Mouse (Mus musculus): ENCODE results near the gene Capn5. TPM values are rescaled to one million over a fixed set of nuclear protein-coding genes. Genes with fewer than 3 reads are reported as not detected.

Capn5 gene
- total and polyA plus RNA-seq, 3 experiments = 0.26 to 0.55 (median 0.27) TPM

GRCm38 (mm10) chr7:98155546-98156279 is 22.4 kb downstream of the Capn5 start:
- H3K9me3 ChIP-seq (replicated peaks; ENCODE audit: low read length) = no peaks in the 10 kb centered on the region
- no peaks in the 10 kb centered on the region for H3K79me2 ChIP-seq (replicated peaks; ENCODE audit: control insufficient read depth, extremely low read depth, insufficient read depth, poor library complexity, severe bottlenecking)
- TF ChIP-seq SIN3A (IDR thresholded peaks at IDR 0.05; ENCODE audit: low read length) = no peak
- TF ChIP-seq SMC3 (IDR thresholded peaks at IDR 0.05; ENCODE audit: low read depth, low read length) = peak; percentile 91
- TF ChIP-seq CHD2 (IDR thresholded peaks at IDR 0.05; ENCODE audit: low read length) = no peak
- TF ChIP-seq ZKSCAN1 (IDR thresholded peaks at IDR 0.05; ENCODE audit: borderline replicate concordance, low read depth, low read length) = no peak
- no peak for TF ChIP-seq CHD1 (IDR thresholded peaks at IDR 0.05; ENCODE audit: low read depth, low read length)
- no peak for TF ChIP-seq RCOR1 (conservative IDR thresholded peaks at IDR 0.05; ENCODE audit: low read depth, low read length)
- TF ChIP-seq ZC3H11A (IDR thresholded peaks at IDR 0.05; ENCODE audit: low read depth, low read length) = peak; percentile 45; the same call in 1 of the 2 replicates
- TF ChIP-seq ELF1 (IDR thresholded peaks at IDR 0.05; ENCODE audit: low read depth, low read length) = no peak
- TF ChIP-seq MAFK (IDR thresholded peaks at IDR 0.05; ENCODE audit: insufficient replicate concordance, low read length) = no peak
- no peak for TF ChIP-seq MXI1 (IDR thresholded peaks at IDR 0.05; ENCODE audit: low read depth, low read length)
- TF ChIP-seq JUND (conservative IDR thresholded peaks at IDR 0.05; ENCODE audit: low read depth, low read length) = no peak
- TF ChIP-seq POLR2AphosphoS2 (IDR thresholded peaks at IDR 0.05; ENCODE audit: low read depth, low read length) = no peak
- no peak for TF ChIP-seq POLR2A (IDR thresholded peaks at IDR 0.05; ENCODE audit: low read depth, low read length)
- peak; percentile 80 for TF ChIP-seq RAD21 (IDR thresholded peaks at IDR 0.05; ENCODE audit: low read depth, low read length)
- no peak for TF ChIP-seq USF1 (IDR thresholded peaks at IDR 0.05; ENCODE audit: low read depth, low read length)
- no peak for TF ChIP-seq USF2 (conservative IDR thresholded peaks at IDR 0.05; ENCODE audit: low read depth, low read length)
- no peak for TF ChIP-seq BHLHE40 (IDR thresholded peaks at IDR 0.05; ENCODE audit: low read depth, low read length)
- no peak for TF ChIP-seq TCF12 (IDR thresholded peaks at IDR 0.05; ENCODE audit: low read depth, low read length)
- no peak for TF ChIP-seq MYC (IDR thresholded peaks at IDR 0.05; ENCODE audit: low read depth, low read length)
- TF ChIP-seq KAT2A (IDR thresholded peaks at IDR 0.05; ENCODE audit: insufficient replicate concordance, low read length) = no peak
- no peak for TF ChIP-seq IRF4 (IDR thresholded peaks at IDR 0.05; ENCODE audit: low read depth, low read length)
- no peak for TF ChIP-seq ETS1 (conservative IDR thresholded peaks at IDR 0.05; ENCODE audit: low read depth, low read length)
- TF ChIP-seq GABPA (IDR thresholded peaks at IDR 0.05; ENCODE audit: insufficient replicate concordance, low read depth, low read length) = no peak
- peak; percentile 42 to 89; a peak in 3 of 4 replicates for TF ChIP-seq CTCF (conservative IDR thresholded peaks at IDR 0.05 in 1 of 2, IDR thresholded peaks at IDR 0.05 in 1 of 2; ENCODE audit: low read depth in 2 of 2, low read length in 2 of 2)
- H3K4me2 ChIP-seq (ENCODE audit: insufficient read depth, low read depth, poor library complexity, severe bottlenecking) = no peak overlapping the region
- no peak overlapping the region for H3K4me3 ChIP-seq (replicated peaks in 1 of 3; ENCODE audit: low read depth in 2 of 3, low read length in 2 of 3, poor library complexity in 1 of 3)
- no peak overlapping the region for H3K9ac ChIP-seq (ENCODE audit: insufficient read depth, low read depth)
- DNase-seq (ENCODE audit: extremely low read depth) = peak; percentile 45
- peaks cover 5% of the 10 kb centered on the region for H3K27me3 ChIP-seq (replicated peaks)
- in situ Hi-C loops (cut with MboI; ENCODE audit: low pct_ligation_motif_present, low pct_unique_long_range_greater_than_20kb, low sequenced_read_pairs) = loop anchor here (25.0 kb wide), 1 partner anchor 282 kb away; the partner anchor contains the start of gene Gucy2d
- H3K27ac ChIP-seq (ENCODE audit: insufficient read depth, low read depth) = no peak overlapping the region
- H3K4me1 ChIP-seq (ENCODE audit: control insufficient read depth in 1 of 2, insufficient read depth in 2 of 2) = peaks cover 0 to 28% of the 10 kb centered on the region in 2 experiments; a peak in 2 of 4 replicates
- no peaks in the 10 kb centered on the region for H3K36me3 ChIP-seq (replicated peaks in 1 of 2; ENCODE audit: control insufficient read depth in 1 of 2, insufficient read depth in 1 of 2, low read length in 1 of 2)
- dilution Hi-C loops (cut with MboI; ENCODE audit: extremely low pct_ligation_motif_present, extremely low pct_unique_long_range_greater_than_20kb, low sequenced_read_pairs) = no loop called here

All from CH12.LX (cell line).